Mouse (Mus musculus): ENCODE results near the gene BC025920.

BC025920 gene

DNA sequence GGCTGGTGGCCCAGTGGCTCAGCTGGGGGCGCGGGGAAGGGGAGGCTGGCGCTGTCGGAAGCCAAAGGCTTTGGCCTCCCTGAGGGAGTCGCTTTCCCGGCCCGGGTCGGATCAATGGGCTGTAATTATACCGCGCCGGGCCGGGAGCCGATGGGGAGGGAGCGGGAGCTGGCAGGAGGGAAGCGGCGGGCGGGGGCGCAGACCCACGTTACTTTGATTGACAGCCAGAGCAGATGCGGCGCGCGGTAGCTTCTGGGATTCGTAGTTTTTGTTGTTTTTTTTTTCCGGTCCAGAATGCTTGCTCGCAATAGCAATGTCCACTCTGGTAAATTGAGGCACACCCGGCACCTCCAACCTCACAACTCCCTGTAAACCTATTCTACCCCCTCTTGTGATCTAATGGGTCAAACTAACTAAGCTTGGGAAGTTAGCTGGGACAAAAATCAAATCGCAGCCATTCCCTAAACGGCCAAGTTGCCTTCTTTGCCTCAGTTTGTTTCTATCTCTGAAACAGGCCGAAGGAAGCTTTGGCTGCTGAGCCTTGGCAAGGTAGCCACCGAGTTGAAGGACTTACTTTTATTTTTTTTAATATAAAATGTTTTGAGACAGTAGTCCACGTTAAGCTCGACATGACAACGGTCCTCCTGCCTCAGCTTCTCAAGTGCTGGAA is 35.1 kb upstream of the BC025920 start:
- in situ Hi-C loops (cut with MboI; ENCODE audit: low pct_unique_long_range_greater_than_20kb in 1 of 2, low sequenced_read_pairs in 2 of 2, unreplicated experiment in 1 of 2): no loop called here

DNA sequence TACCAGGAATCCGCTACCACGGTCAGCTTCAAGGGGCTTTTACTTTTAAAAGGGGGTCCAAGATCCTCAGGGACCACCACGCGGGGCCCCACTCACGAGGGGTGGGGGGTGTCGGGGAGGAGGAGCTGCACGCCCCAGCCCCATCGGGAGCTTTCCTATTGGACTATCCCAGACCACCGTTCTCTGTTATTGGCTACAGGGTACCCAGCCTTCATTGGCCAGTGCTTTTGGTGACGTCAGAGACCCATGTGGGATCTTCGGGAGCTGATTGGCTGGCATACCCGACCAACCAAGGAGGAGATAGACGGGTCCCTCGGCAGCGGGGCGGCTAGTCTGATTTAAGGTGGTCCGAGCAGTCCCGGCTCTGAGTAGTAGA is 34.6 kb upstream of the BC025920 start:
- in situ Hi-C loops (cut with MboI; ENCODE audit: low pct_unique_long_range_greater_than_20kb in 1 of 2, low sequenced_read_pairs in 2 of 2, unreplicated experiment in 1 of 2): no loop called here

DNA sequence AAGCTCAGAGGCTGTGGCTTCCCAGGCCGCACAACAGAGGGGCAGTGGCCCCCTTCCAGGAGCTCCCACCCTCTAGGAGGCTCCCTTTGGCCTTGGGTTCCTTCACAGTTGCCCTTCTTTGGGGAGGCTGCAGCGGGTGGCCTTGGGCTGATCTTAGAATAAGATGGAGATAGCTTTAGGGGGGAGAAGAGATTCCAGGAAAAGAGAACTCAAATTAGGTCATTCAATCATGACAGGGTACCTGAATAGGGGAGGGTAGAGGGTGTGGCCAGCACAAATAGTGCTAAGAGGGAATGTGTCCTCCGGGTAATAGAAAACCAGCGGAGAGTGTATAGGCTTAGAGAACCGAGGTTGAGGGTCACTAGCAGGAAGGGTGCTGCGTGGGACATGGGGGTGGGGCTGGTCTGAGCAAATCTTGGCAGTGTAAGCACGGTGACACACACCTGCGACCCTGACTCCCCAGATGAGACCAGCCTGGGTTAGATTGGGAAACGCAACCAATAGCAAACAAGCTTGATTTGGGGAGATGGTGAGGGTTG is 33.9 kb upstream of the BC025920 start:
- in situ Hi-C loops (cut with MboI; ENCODE audit: low pct_unique_long_range_greater_than_20kb in 1 of 2, low sequenced_read_pairs in 2 of 2, unreplicated experiment in 1 of 2): no loop called here

DNA sequence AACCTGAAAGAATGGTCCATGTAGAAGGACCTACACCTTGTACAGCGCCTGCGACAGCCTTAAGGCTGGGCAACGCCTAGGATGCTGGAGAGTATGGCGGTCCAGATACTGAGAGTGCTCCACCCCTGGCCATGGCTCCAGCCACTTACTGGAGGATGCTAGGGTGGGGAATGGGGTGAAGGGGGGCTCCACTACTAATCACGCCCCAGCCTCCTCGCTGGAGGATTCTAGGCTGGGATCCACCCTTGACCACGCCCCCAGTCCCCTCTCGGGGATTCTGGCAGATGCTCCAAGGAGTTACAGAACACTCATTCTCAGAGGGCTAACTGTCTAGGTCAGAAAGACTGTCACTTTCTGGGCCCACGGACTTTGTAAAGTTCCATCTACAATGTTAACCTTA is 33.1 kb upstream of the BC025920 start:
- in situ Hi-C loops (cut with MboI; ENCODE audit: low pct_unique_long_range_greater_than_20kb in 1 of 2, low sequenced_read_pairs in 2 of 2, unreplicated experiment in 1 of 2): no loop called here

DNA sequence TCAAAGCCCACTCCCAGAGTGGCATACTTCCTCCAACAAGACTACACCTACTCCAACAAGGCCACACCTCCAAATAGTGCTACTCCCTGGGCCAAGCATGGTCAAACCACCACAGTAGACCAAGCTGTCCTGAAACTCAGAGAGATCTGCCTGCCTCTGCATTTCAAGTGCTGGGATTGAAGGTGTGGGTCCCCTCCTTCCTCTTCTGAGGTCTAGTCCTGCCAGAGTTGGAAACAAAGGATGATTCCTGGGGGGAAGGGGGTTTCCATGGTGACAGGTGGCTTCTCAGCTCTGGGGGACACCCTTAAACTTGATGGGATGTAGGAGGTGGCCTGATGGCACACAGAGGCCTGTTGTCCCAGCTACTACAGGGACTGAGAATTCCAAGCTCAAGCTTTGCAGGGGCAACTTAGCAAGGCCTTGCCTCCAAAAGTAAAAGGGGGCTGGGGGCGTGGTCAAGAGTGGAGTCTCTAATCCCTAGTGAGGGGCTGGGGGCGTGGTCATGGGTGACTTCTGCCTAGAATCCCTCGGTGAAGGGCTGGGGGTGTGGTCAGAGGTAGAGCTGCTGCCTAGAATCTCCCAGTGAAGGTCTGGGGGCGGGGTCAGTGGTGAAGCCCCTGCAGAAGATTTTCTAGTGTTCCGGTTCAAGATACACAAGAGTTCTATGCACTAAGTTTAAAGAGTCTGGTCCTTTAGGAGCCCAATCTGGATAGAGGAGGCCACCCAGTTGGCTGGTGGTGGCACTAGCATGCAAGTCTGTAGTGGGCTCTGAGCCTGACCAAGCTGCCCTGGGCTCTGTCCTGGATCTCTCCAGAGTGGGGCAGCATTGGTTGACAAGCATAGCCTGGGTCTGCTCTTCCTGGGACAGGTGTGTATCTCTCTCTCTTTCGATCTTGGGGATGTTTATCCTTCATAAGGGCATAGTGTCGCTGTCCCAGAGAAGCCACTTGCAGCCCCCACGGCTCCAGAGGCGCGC is 31.7 kb upstream of the BC025920 start, which contains the start of gene Tle2:
Gene Tle2 (plus strand): TSS at position 481 of the 976 bp plus-strand sequence.
- in situ Hi-C loops (cut with MboI; ENCODE audit: low pct_unique_long_range_greater_than_20kb in 1 of 2, low sequenced_read_pairs in 2 of 2, unreplicated experiment in 1 of 2): no loop called here

DNA sequence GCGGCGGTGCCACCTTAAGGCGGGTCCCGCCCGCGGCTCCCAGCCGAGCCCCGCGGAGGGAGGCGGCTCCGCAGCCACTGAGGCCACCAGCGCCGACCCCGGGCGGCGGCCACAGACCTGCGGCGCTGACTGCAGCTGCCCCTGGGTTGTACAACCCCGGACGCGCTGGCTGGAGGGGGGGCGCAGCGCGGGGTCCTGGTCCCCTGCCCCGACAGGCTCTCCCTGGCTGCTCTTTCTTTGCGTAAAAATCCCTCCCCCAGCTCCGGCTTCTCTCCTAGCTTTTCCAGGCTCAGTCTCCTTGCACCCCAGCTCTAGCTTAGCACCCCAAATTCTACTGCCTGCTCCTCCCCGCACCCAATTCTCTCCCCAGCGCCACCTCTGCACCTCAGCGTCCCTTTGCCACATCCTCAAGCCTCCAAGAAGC is 30.9 kb upstream of the BC025920 start:
- in situ Hi-C loops (cut with MboI; ENCODE audit: low pct_unique_long_range_greater_than_20kb in 1 of 2, low sequenced_read_pairs in 2 of 2, unreplicated experiment in 1 of 2): no loop called here

DNA sequence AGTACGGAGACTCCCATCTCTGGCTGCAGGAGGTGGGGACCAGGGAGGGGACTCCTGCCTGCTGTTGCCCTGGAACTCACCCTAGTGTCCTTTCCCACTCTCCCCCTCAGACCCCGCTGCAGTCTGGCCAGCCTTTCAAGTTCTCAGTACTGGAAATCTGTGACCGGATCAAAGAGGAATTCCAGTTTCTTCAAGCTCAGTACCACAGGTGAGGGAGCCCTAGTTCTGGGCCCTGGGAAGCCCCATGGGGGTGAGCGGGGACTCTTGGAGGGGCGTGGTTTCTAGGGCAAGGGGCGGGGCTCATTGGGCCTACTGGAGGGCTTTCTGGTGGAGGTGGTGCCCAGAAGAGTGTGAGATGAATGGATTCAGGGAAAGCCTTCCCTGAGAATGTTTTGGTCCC is 30.4 kb upstream of the BC025920 start:
- in situ Hi-C loops (cut with MboI; ENCODE audit: low pct_unique_long_range_greater_than_20kb in 1 of 2, low sequenced_read_pairs in 2 of 2, unreplicated experiment in 1 of 2): no loop called here

DNA sequence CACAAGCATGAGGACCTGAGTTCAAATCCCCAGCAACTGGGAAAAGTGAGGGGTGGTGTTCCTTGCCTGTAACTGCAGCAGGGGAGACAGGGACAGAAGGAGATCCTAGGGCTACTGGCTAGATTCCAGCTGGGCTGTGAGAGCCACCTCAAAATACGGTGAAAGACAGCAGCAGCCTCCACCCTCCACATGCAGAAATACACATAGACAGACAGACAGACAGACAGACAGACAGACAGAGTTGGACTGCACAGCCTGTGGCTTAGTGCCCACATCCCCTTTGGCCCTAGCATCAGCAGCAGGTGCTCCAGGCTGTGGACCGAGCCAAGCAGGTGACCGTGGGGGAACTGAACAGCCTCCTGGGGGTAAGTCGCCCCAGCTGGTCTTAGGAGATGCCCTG is 26.1 kb upstream of the BC025920 start:
- in situ Hi-C loops (cut with MboI; ENCODE audit: low pct_unique_long_range_greater_than_20kb in 1 of 2, low sequenced_read_pairs in 2 of 2, unreplicated experiment in 1 of 2): no loop called here

DNA sequence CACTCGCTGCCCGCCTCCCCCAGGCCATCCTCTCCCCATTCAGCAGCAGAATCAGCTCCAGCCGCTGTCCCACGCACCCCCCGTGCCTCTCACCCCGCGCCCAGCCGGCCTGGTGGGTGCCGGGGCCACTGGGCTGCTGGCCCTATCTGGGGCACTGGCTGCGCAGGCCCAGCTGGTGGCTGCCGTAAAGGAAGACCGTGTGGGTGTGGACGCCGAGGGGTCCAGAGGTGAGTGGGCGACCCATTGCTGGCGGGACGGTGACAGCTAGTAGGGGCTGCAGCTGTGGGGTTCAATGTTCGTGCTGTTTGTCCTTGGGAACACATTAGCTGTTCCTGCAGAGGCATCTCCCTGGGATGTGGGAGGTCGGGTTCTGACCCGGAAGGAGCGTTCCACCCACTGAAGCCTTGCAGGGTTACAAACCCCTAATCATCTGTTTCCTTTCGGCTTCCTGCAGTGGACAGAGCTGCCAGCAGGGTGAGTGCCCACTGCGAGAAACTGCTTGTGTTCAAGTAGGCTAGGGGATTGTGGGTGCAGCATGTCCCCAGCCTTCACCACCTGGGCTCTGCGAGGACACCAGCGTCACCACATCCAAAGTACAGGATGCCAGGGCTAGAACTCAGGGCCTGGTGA is 25.5 kb upstream of the BC025920 start:
- in situ Hi-C loops (cut with MboI; ENCODE audit: low pct_unique_long_range_greater_than_20kb in 1 of 2, low sequenced_read_pairs in 2 of 2, unreplicated experiment in 1 of 2): no loop called here

DNA sequence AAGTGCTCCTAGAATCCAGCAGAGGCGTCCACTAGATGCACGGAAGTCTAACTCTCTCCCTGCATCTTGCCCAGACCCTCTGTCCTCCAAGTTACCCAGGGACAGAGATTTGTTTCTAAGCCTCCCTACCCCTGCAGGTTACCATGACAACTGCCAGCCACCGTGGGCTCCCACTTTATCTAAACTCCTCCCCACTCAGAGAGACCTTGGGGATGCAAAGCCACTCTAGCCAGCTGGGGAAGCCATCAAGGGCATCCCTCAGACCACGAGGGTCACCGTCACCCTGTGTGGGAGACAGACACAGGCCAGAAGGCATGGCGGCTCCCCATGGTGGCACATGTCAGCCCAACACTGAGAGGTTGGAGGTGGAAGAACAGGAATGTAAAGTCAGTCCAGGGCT is 22.7 kb upstream of the BC025920 start:
- in situ Hi-C loops (cut with MboI; ENCODE audit: low pct_unique_long_range_greater_than_20kb in 1 of 2, low sequenced_read_pairs in 2 of 2, unreplicated experiment in 1 of 2): no loop called here

DNA sequence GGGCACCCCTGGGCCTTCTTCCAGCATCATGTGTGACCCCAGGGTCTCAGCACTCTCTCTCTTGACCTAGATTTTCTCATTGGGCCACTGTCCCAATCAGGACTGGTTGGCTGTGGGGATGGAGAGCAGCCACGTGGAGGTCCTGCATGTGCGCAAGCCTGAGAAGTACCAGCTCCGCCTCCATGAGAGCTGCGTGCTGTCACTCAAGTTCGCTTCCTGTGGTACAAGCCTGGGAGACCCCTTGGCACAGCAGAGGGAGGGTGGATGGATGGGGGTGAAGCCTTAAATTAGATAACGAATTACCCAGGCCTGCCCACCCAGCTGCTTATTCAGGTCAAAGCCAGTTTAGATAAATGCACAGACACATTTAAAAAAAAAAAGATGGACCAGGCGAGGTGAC is 17.3 kb upstream of the BC025920 start:
- in situ Hi-C loops (cut with MboI; ENCODE audit: low pct_unique_long_range_greater_than_20kb in 1 of 2, low sequenced_read_pairs in 2 of 2, unreplicated experiment in 1 of 2): no loop called here

DNA sequence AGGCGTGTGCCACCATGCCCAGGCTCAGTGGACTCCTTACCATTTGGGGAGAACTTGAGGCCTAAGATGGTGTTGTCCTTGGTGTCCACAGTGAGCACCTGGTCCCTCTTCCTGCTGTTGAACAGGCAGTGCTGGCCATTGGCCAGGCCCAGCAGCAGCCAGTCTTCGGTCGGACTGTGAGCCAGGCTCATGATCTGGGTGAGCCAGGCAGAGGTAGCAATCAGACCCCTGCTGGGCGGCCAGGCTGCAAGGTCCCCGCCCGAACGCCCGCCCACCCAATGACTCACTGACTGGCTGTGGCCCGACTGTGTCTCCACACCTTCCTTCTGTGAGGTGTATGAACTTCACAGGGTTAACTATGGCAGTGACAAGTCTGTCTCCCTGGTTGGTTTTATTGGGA is 14.2 kb upstream of the BC025920 start:
- in situ Hi-C loops (cut with MboI; ENCODE audit: low pct_unique_long_range_greater_than_20kb in 1 of 2, low sequenced_read_pairs in 2 of 2, unreplicated experiment in 1 of 2): no loop called here

DNA sequence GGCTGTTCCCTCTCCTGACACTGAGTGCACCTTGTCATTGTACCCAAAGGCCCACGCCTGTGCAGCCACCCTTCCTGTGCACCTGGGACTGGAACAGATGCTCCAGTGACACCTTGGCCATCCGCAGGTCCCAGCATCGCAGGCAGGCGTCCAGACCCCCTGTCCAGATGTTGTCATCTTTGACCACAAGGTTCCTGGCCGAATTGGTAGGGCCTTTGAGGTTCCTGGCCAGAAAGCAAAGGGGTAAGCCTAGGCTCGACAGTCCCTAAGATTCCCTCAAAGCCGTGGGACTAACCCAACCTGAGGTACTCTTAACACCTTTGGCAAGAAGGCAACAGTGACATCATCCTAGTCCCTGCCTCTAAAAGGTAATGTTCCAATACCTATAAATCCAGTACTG is 13.4 kb upstream of the BC025920 start:
- in situ Hi-C loops (cut with MboI; ENCODE audit: low pct_unique_long_range_greater_than_20kb in 1 of 2, low sequenced_read_pairs in 2 of 2, unreplicated experiment in 1 of 2): no loop called here

DNA sequence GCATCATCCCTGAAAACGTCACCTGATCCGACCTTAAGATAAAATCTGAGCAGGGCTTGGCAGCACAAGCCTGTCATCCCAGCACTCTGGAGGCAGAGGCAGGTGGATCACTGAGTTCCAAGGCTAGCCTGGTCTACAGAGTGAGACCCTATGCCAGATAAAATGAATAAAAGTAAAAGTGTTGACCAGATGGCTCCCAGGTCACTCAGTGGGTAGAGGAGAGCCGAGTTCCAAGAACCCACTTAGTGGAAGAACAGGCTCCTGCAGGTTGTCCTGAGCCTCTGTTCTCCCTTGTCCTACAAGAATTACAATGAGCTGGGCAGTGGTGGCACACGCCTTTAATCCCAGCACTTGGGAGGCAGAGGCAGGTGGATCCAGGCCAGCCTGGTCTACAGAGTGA is 12.8 kb upstream of the BC025920 start:
- in situ Hi-C loops (cut with MboI; ENCODE audit: low pct_unique_long_range_greater_than_20kb in 1 of 2, low sequenced_read_pairs in 2 of 2, unreplicated experiment in 1 of 2): no loop called here

DNA sequence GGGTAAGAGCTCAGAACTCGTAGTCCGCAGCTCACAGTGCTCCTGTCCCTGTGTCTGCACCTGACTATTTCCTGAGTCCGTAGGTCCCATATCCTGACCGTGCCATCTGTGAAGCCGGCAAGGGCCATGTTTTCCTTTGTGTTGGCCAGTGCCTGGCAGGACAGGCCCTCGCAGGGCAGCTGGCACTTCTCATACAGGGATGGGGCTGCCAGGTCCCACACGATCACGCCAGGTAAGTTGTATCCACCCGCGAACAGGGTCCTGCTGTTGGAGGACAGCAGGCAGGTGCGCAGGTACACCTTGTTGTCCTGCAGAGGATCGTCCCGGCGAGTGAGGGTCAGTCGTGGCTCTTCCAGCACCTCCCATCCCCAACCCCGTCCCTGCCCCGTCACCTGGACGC is 12.1 kb upstream of the BC025920 start:
- in situ Hi-C loops (cut with MboI; ENCODE audit: low pct_unique_long_range_greater_than_20kb in 1 of 2, low sequenced_read_pairs in 2 of 2, unreplicated experiment in 1 of 2): no loop called here

DNA sequence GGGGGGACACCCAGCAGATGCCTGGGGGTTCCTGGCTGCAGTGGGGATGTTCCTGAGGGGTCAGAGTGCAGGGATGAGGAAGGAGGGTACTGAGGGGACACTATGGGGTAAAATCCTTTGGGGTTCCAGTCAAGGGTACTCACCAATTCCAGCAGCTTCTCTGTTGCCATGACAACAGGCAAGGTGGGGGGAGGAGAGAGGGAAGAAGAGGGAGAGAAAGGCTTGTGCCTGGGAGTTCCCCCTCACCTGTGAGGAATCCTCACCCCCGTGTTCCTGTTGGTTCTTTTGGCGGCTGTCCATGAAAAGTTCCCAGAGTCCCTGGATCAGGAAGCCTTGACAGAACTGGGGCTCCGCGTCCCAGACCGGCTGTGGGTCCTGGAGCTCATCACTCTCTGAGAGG is 10.5 kb upstream of the BC025920 start:
- in situ Hi-C loops (cut with MboI; ENCODE audit: low pct_unique_long_range_greater_than_20kb in 1 of 2, low sequenced_read_pairs in 2 of 2, unreplicated experiment in 1 of 2): no loop called here

DNA sequence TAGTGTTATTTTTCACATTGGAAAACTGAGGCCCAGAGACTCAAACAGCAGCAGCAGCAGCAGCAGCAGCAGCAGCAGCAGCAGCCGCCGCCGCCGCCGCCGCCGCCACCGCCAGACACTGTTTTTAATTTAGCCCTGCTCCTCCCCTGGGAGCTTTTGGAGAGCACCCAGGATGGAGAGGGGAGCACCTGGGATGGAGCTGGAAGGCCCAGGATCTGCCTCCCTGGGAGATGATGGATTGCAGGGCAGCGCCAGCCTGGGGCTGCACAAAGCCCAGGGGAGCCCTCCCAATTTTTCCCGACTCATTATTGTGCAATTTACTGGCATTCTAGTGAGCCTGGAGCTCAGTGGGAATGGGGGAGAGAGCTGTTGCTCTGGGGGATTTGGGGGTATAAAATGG is 9.5 kb upstream of the BC025920 start:
- in situ Hi-C loops (cut with MboI; ENCODE audit: low pct_unique_long_range_greater_than_20kb in 1 of 2, low sequenced_read_pairs in 2 of 2, unreplicated experiment in 1 of 2): no loop called here

DNA sequence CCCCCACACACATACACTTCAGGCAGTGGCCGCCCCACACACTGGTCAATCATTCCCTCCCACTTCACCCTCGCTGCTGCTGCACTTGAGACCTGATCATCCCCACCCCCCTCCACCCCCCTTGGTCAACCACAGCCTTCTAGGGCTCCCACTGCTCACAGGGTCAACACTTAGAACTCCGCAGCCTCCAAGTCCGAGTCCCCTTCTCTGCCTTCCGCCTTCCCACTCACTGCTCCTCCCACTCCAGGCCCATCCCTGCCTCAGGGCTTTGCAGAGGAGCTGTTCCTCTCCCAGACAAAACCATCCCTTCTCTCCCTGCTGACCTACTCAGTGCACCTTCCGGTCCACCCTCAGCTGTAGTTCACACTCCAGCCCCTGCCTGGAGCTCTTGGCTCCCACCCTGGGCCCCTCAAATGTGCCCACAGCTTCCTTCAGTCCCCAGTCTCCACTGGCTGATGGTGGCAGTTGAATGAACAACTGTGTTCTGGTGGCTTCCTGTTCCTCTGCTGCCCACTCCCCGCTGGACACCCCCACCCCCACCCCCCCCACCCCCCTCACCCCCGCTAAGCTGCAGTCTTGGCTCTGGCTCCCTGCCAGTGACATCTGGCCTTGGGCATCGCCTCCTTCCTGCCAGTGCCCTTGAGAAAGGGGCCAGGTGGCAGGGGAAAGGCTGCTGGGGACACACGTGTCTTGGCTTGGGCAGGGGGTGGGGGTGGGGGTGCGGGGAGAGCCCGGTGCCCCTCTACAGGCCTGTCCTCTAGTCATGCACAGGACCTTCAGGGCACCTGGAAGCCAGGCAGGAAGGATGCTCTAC is 8.7 kb upstream of the BC025920 start:
- in situ Hi-C loops (cut with MboI; ENCODE audit: low pct_unique_long_range_greater_than_20kb in 1 of 2, low sequenced_read_pairs in 2 of 2, unreplicated experiment in 1 of 2): no loop called here
